Mouse (Mus musculus) left cerebral cortex, adult 9 months (tissue): ENCODE data around the gene Mageb16.

Source experiments
- DNase-seq, 2 experiments: peaks; one replicate each; pipeline ENCODE4 v3.0.0; 2022; ENCODE audit warnings: low spot score in 2 of 2

Gene Mageb16

GRCm38 (mm10) chrX:79671411-79671810 is at the start of gene Mageb16:
Gene Mageb16 (minus strand): TSS chrX:79671435.
- DNase-seq, result no peak

GRCm38 (mm10) chrX:79651091-79651490 is 20.1 kb downstream of the Mageb16 start:
- no peak for DNase-seq

GRCm38 (mm10) chrX:79635396-79635795 is 35.8 kb downstream of the Mageb16 start:
- DNase-seq, result no peak

- no peak for DNase-seq
Observed at GRCm38 (mm10) chrX:79606462-79606861, 64.8 kb downstream of the Mageb16 start.
